Mouse (Mus musculus) lung, adult 2 months (tissue): ENCODE data around the gene Gata5.

Source experiments
- CTCF ChIP-seq: fragments of 200-500 bp; IDR thresholded peaks from 2 replicates; pipeline ENCODE4 v1.5.1; 2011; ENCODE audit warnings: mild to moderate bottlenecking, low read length, control low read depth; ENCODE audit not compliant: insufficient read depth
- POLR2A ChIP-seq: fragments of 200-500 bp; IDR thresholded peaks from 2 replicates; pipeline ENCODE4 v1.6.1; 2011; ENCODE audit warnings: low read depth, mild to moderate bottlenecking, control low read depth, low read length, borderline replicate concordance; ENCODE audit errors: extremely low read depth

- no peak for TF ChIP-seq CTCF
- TF ChIP-seq POLR2A, result no peak
Observed at GRCm38 (mm10) chr2:180368359-180368758, 33.9 kb upstream of the Gata5 start.
